Comparison of ENCODE assay signal across 16 mouse cellular contexts in genomic region chr14:16547492-16548199, GRCm38 (mm10).
DNase-seq lines count a peak whose midpoint lies in the region; ATAC-seq and TF ChIP-seq lines count a peak whose summit lies in the region.
"Had no signal": no experiment of that assay in that cellular context is flagged by ENCODE, and none has a peak within 500 bp of the region (broad histone marks: within the 10 kb centered on the region; RNA-seq: fewer than 3 reads in every experiment).

No protein-coding gene starts in this region.

- no peak for TF ChIP-seq POLR2A in cerebellum, adult 2 months (IDR thresholded peaks at IDR 0.05; ENCODE audit: borderline replicate concordance, insufficient read depth, low read length)

- H3K27me3 ChIP-seq in forebrain, postnatal 0 days (ENCODE audit: insufficient read depth, low read length): no peaks in the 10 kb centered on the region
- H3K27me3 ChIP-seq in forebrain, embryonic 14.5 days (replicated peaks; ENCODE audit: control insufficient read depth, insufficient read depth, low read length): no peaks in the 10 kb centered on the region
- H3K27me3 ChIP-seq in hindbrain, postnatal 0 days (ENCODE audit: insufficient read depth, low read length): no peaks in the 10 kb centered on the region
- no peaks in the 10 kb centered on the region for H3K27me3 ChIP-seq in hindbrain, embryonic 11.5 days (ENCODE audit: control insufficient read depth, insufficient read depth, low read length)
- no peaks in the 10 kb centered on the region for H3K27me3 ChIP-seq in cerebellum, adult 2 months (ENCODE audit: control insufficient read depth, insufficient read depth, low read length)
- H3K27me3 ChIP-seq: hindbrain, embryonic 13.5 days had no signal

- no peaks in the 10 kb centered on the region for H3K9me3 ChIP-seq in forebrain, postnatal 0 days (ENCODE audit: low read length)
- no peaks in the 10 kb centered on the region for H3K9me3 ChIP-seq in forebrain, embryonic 14.5 days (replicated peaks; ENCODE audit: control insufficient read depth, low read length)
- H3K9me3 ChIP-seq in hindbrain, postnatal 0 days (ENCODE audit: low read length): no peaks in the 10 kb centered on the region
- H3K9me3 ChIP-seq in hindbrain, embryonic 11.5 days (ENCODE audit: control insufficient read depth, low read length): no peaks in the 10 kb centered on the region
- H3K9me3 ChIP-seq: G1E; hindbrain, embryonic 13.5 days; limb, embryonic 10.5 days had no signal

- no peaks in the 10 kb centered on the region for H3K4me1 ChIP-seq in forebrain, postnatal 0 days (ENCODE audit: insufficient read depth)
- H3K4me1 ChIP-seq in forebrain, embryonic 14.5 days (ENCODE audit: control insufficient read depth, insufficient read depth, low read length): no peaks in the 10 kb centered on the region
- no peaks in the 10 kb centered on the region for H3K4me1 ChIP-seq in hindbrain, postnatal 0 days (ENCODE audit: insufficient read depth, low read length)
- no peaks in the 10 kb centered on the region for H3K4me1 ChIP-seq in hindbrain, embryonic 11.5 days (replicated peaks; ENCODE audit: control insufficient read depth, insufficient read depth, low read length)
- H3K4me1 ChIP-seq in cerebellum, adult 2 months (ENCODE audit: control insufficient read depth, insufficient read depth, low read length): peaks cover 7% of the 10 kb centered on the region
- H3K4me1 ChIP-seq: limb, embryonic 10.5 days had no signal

- no peak overlapping the region for H3K4me2 ChIP-seq in forebrain, postnatal 0 days (ENCODE audit: low read depth)
- no peak overlapping the region for H3K4me2 ChIP-seq in forebrain, embryonic 14.5 days (ENCODE audit: low read length)
- no peak overlapping the region for H3K4me2 ChIP-seq in hindbrain, postnatal 0 days (ENCODE audit: low read depth, low read length)
- no peak overlapping the region for H3K4me2 ChIP-seq in hindbrain, embryonic 11.5 days (replicated peaks; ENCODE audit: low read depth, low read length)
- H3K4me2 ChIP-seq: hindbrain, embryonic 13.5 days had no signal

- no peaks in the 10 kb centered on the region for H3K36me3 ChIP-seq in forebrain, postnatal 0 days (ENCODE audit: insufficient read depth)
- H3K36me3 ChIP-seq in forebrain, embryonic 14.5 days (ENCODE audit: control insufficient read depth, insufficient read depth, low read length): no peaks in the 10 kb centered on the region
- H3K36me3 ChIP-seq in hindbrain, postnatal 0 days (ENCODE audit: insufficient read depth, low read length): no peaks in the 10 kb centered on the region
- H3K36me3 ChIP-seq in hindbrain, embryonic 11.5 days (ENCODE audit: control insufficient read depth, insufficient read depth, low read length): no peaks in the 10 kb centered on the region
- H3K36me3 ChIP-seq: G1E; hindbrain, embryonic 13.5 days had no signal

- TF ChIP-seq CTCF in forebrain, postnatal 0 days (IDR thresholded peaks at IDR 0.05; ENCODE audit: low read depth): no peak
- no peak for TF ChIP-seq CTCF in hindbrain, postnatal 0 days (IDR thresholded peaks at IDR 0.05; ENCODE audit: low read depth)
- TF ChIP-seq CTCF in cerebellum, adult 2 months (IDR thresholded peaks at IDR 0.05; ENCODE audit: borderline replicate concordance, insufficient read depth, low read depth, low read length): no peak

- WGBS in forebrain, postnatal 0 days: 64% methylated on average over 6 of the region's 6 CpGs
- WGBS in forebrain, embryonic 14.5 days: 81% methylated on average over 6 of the region's 6 CpGs
- WGBS in hindbrain, postnatal 0 days: 61% methylated on average over 6 of the region's 6 CpGs
- WGBS in hindbrain, embryonic 11.5 days: 80% methylated on average over 6 of the region's 6 CpGs
- 34% methylated on average over 6 of the region's 6 CpGs for WGBS in cerebellum, adult 2 months

- no peak overlapping the region for H3K4me3 ChIP-seq in forebrain, postnatal 0 days (ENCODE audit: low read depth, low read length)
- H3K4me3 ChIP-seq in forebrain, embryonic 14.5 days (ENCODE audit: low read depth, low read length): no peak overlapping the region
- H3K4me3 ChIP-seq in hindbrain, postnatal 0 days (ENCODE audit: low read length): no peak overlapping the region
- no peak overlapping the region for H3K4me3 ChIP-seq in hindbrain, embryonic 11.5 days (ENCODE audit: low read depth, low read length)
- no peak overlapping the region for H3K4me3 ChIP-seq in cerebellum, adult 2 months (replicated peaks; ENCODE audit: insufficient read depth, low read depth, low read length)
- H3K4me3 ChIP-seq: hindbrain, embryonic 13.5 days; limb, embryonic 10.5 days had no signal

- no peak overlapping the region for H3K9ac ChIP-seq in forebrain, postnatal 0 days
- no peak overlapping the region for H3K9ac ChIP-seq in forebrain, embryonic 14.5 days (ENCODE audit: low read length)
- no peak overlapping the region for H3K9ac ChIP-seq in hindbrain, postnatal 0 days (replicated peaks; ENCODE audit: low read length)
- no peak overlapping the region for H3K9ac ChIP-seq in hindbrain, embryonic 11.5 days (ENCODE audit: low read depth, low read length)
- H3K9ac ChIP-seq: hindbrain, embryonic 13.5 days had no signal

- peak; percentile 34; the same call in 1 of the 2 replicates for ATAC-seq in forebrain, postnatal 0 days
- ATAC-seq in forebrain, embryonic 14.5 days: no peak
- ATAC-seq in hindbrain, postnatal 0 days: no peak
- ATAC-seq in hindbrain, embryonic 11.5 days (ENCODE audit: low FRiP score): no peak
- ATAC-seq: activated CD4-positive, CD25-positive, alpha-beta regulatory T cell, adult 4 months; forebrain, embryonic 16.5 days had no signal

- no peak for DNase-seq in forebrain, postnatal 0 days
- DNase-seq in forebrain, embryonic 14.5 days (ENCODE audit: low spot score): no peak
- peak; percentile 35 for DNase-seq in hindbrain, postnatal 0 days (ENCODE audit: low spot score)
- DNase-seq in hindbrain, embryonic 11.5 days (ENCODE audit: low spot score): no peak
- peak; percentile 49 to 78 for DNase-seq in cerebellum, adult 2 months
- DNase-seq in heart, postnatal 10 days: peak; percentile 52 to 65
- no peak for DNase-seq in layer of hippocampus, adult 9-11 months
- DNase-seq in urinary bladder, adult 2 months (ENCODE audit: low spot score): no peak
- DNase-seq: kidney, adult 8-10 months; lung, postnatal 4 days; right cerebral cortex, postnatal 4 days had no signal

- H3K27ac ChIP-seq in forebrain, postnatal 0 days (ENCODE audit: low read depth, low read length): no peak overlapping the region
- no peak overlapping the region for H3K27ac ChIP-seq in forebrain, embryonic 14.5 days (ENCODE audit: low read depth, low read length)
- no peak overlapping the region for H3K27ac ChIP-seq in hindbrain, postnatal 0 days
- no peak overlapping the region for H3K27ac ChIP-seq in hindbrain, embryonic 11.5 days (ENCODE audit: low read depth, low read length)
- H3K27ac ChIP-seq in cerebellum, adult 2 months (ENCODE audit: insufficient read depth, low read length): no peak overlapping the region
- H3K27ac ChIP-seq: hindbrain, embryonic 13.5 days; limb, embryonic 10.5 days had no signal

- intact Hi-C loops in heart, postnatal 10 days (cut with DNase I): no loop called here

Comparison
In these comparisons a context has a peak if more than half of its experiments do, and no peak if none do; other contexts are left out.
1. DNase-seq: peak in hindbrain, postnatal 0 days (single experiment), cerebellum, adult 2 months (2 of 2) and heart, postnatal 10 days (2 of 2); none in forebrain, postnatal 0 days (single experiment), forebrain, embryonic 14.5 days (single experiment), hindbrain, embryonic 11.5 days (single experiment), layer of hippocampus, adult 9-11 months (single experiment) and urinary bladder, adult 2 months (single experiment).